Mouse (Mus musculus) heart, postnatal 4 days (tissue): Measurements from ENCODE around the gene Rab3c. TPM values are rescaled to one million over a fixed set of nuclear protein-coding genes. Genes with fewer than 3 reads are reported as not detected.

Experiments
- DNase-seq: peaks from one replicate; pipeline ENCODE4 v3.0.0; 2021
- total RNA-seq, 2 experiments: library from RNA; stranded (reverse); gene quantifications; 2 replicates each; pipeline ENCODE4 v1.2.3; 2021

Gene Rab3c
- total RNA-seq, 2 experiments from 2014 or later, result 0.57 to 0.68 TPM

GRCm38 (mm10) chr13:110093720-110094685, 186.8 kb downstream of the Rab3c start:
- DNase-seq, result no peak

GRCm38 (mm10) chr13:110083961-110084360, 196.8 kb downstream of the Rab3c start:
- DNase-seq, result no peak

GRCm38 (mm10) chr13:110081174-110081573, 199.6 kb downstream of the Rab3c start:
- no peak for DNase-seq

GRCm38 (mm10) chr13:110075587-110075986, 205.2 kb downstream of the Rab3c start:
- DNase-seq, result no peak

DNA sequence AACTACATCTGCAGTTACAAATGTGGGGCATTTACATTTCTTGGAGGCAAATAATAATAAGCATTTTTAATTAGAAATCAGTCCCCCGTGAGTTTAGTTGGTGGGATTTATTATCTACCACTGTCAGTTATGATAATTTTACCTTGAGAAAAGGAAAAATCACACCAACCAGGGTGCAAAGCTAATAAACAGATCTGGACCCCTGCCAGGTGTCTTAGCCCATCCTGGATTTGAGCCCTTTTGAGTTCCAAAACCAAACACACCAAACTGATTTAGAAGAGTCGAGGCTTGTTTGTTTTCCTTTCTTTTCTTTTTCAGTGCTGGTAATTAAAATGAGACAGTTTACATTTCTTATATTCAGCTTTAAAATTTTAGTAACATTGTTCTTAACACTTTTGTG, 206.6 kb downstream of the Rab3c start:
- DNase-seq, result no peak

DNA sequence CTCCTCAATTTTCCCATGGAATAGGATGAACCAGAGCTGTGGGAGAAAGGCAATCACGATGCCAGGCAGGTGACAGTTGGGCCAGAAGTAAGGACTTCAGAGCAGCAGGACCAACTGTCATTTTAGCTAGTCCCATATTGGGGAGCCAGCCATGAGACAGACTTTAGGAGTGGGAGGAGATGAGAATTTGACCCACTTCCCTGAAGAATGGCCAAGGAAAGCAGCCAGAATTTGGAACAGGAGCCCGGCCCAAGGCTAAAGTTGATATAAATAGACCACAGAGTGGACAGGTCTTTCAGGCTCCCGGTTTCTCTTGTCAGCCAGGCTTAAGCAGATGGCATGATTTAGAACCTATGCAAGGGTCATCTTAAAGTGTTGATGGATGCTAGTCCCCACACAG, 213.6 kb downstream of the Rab3c start:
- no peak for DNase-seq

DNA sequence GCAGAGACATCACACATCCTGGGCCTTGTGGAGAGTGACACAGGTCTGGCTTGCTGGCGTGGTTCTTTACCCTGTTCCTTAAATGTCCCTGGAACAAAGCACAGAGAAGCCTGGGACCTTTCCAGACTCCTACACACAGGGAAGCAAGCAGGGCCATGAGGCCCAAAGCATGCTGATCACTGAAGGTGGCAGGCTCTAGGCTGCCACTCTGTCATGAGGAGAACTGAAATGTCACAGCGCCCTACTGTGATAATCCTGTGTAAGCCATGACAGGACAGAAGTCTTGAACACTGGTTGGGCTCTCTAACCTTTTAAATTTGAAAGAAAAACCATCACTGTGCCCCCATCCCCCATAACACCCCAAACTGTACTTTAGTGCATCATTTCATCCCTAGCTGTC, 214.1 kb downstream of the Rab3c start:
- no peak for DNase-seq

DNA sequence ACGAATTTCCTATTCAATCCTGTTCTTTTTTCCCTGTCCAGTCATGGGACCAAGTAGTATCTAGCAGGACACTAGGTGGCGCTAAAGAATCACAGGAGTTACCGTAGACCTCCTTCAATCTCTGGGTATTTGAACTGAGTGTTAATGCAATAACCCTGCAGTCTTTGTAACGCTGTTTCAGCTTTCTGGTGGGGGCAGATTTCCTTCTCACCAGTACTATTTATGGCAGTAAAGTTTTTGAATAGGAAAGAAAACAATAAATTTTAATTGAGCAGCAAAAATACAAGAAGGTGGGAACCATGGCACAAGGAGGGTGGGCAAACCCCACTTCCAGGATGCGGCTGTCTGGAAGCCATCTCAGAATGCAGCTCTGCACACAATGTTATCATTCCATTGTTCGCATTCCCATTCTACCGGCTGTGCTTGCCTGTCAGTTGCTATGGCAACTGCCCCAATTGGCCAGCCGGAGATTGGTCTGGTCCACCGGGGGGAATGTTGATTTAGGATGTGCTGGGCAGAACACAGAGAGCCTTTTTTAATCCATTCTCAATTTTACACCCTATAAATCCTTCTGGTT, 217.9 kb downstream of the Rab3c start:
- peak; percentile 75 for DNase-seq

DNA sequence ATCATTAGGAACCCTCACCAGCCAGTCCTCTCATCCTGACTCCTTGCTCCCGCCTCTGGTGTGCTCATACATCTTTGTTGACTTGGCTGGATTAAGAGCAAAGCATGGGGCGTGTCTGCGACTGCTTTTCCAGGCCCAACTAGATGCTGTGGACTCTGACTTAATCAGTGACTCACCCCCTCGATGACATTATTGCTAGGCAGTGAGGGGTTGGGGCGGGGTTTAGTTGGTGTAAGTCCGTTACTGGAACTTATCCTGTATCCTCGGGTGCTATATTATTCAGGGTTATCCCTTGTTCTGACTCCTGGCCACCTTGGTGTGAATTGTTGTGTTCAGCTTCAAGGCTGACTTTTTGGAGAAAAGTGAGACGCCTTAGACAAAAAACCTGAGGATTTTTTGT, 218.5 kb downstream of the Rab3c start:
- no peak for DNase-seq

GRCm38 (mm10) chr13:110054538-110054937, 226.3 kb downstream of the Rab3c start:
- DNase-seq, result no peak

GRCm38 (mm10) chr13:110048767-110049434, 231.9 kb downstream of the Rab3c start:
- DNase-seq, result no peak

DNA sequence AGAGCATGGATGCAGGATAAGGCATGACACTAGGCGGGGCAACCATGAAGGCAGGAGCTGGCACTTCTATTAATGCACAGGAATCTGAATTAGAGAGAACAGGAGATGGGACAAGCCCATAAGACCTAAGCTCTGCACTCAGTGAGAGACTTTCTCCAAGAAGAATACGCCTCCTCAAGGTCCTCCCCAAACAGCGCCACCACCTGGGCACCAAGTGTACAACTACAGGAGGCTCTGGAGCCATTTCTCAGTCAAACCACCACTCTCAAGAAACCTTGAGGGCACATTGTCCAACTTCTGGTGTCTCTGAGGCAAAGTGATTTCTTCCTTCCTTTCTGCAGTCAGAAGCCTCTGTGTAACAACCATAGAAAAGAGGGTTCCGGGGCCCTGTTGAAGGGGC, 236.4 kb downstream of the Rab3c start:
- DNase-seq, result no peak

- DNase-seq, result peak; percentile 50
These were observed 240.9 kb downstream of the Rab3c start for GRCm38 (mm10) chr13:110039779-110040498.

GRCm38 (mm10) chr13:110039170-110039569, 241.6 kb downstream of the Rab3c start:
- no peak for DNase-seq

DNA sequence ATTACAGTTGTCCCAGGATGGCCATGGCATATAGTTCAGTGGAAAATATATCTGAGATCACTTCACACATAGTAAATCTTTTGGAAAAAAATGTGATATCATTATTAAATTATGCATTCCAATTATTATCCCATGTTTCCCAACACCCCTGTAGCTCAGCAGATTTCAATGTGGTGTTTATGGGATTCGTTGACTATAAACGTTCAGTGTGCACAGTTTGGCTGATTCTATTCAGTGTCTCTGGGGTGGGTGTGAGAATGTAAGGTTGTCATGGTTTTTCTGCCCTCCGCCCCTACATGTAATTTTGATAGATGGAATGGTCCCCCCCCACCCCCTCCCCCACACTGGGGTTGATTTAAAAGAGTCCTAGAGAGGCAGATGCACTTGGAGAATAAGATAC, 242.3 kb downstream of the Rab3c start:
- DNase-seq, result no peak

DNA sequence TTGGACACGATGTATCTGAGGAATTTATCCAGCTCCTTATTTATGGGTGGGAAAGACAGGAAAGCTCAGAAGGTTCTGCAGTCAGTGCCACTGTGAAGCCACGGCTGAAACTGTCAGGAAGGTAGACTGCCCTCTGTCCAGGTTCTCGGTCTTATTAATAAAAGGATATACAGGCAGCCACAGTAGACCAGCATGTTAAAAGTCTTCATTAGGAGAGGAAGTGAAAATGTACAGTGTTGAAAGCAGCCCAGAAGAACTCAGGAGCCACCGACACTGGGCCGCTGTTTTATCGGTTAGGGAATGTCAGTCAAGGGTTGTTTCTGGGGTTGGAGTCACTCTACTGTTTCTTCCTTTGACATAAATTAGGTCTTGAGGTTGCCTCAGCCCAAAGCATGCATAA, 245.9 kb downstream of the Rab3c start:
- DNase-seq, result no peak

- no peak for DNase-seq
These were observed 246.8 kb downstream of the Rab3c start for GRCm38 (mm10) chr13:110034041-110034440.

- no peak for DNase-seq
These were observed 248.9 kb downstream of the Rab3c start for GRCm38 (mm10) chr13:110031886-110032285.

- DNase-seq, result no peak
These were observed 249.7 kb downstream of the Rab3c start for GRCm38 (mm10) chr13:110031061-110031460.

DNA sequence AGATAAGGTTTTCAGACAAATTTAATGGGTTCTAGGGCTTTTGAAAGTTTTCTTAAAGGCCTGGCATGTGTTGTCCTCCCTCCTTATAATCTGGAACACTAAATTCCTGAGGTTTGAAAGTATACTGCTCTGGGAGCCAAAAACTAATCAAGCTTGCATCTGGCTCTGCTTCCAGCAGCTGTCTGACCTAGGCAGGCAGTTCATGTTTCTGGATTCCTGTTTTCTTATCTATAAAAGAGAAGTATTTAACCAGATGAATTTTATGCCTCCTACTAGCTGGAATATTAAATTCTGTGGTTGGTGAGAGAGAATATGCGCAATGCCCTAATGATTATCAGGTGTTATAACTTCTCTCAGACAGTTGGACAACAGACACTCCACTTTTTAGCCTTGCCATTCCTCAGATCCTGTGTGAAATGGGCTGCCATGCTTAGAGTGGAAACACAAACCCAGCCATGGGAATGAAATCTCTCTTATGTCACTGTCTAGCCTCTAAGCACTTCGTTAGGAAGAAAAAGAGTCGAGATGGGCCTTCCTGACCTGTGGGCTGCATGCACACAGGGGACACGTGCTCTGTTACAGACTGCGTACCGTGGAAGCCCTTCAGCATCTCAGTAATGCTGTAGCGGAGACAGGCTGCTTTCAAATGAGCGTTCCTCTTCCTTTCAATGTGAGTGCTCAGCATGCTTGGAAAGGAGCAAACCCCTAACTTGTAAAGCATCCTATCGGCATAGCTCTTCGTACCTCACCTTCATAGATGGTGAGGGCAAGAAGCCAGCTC, 256.2 kb downstream of the Rab3c start:
- no peak for DNase-seq

DNA sequence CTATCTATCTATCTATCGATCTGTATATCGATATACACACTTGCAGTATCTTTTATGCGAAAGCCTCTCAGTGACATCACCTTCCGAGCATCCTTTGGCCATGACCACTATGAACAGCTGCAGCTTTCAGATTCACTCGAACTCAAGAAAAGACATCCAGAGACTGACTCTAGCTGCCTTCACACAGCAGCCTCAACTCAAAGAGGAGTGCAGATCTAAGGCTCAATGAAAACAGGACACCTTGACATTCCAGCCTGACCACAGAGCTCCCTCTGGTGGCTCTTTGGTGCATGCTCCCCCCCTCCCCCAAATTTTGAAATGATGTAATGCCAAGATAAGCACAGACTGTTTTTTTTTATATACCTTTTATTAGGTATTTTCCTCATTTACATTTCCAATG, 257.8 kb downstream of the Rab3c start:
- DNase-seq, result peak; percentile 30

DNA sequence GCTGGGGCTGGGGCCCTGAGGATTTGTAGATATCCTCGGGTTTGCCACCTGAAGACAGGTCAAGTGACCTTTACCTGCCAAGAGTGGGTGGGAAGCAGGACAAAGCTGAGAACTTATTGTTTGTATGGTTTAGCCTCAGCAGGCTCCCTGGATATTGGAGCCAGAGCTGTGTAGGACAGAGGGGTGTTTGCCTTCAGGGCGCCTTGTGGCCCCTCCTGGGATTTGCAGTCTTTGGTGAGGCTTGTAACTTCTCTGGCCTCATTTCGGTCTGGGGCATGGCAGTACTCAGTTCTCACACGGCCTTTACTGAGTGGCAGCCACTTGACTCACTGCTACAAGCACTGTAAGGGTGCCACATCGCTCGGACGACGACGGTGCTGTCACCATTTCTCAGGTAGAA, 261.0 kb downstream of the Rab3c start:
- DNase-seq, result no peak
